Mouse (Mus musculus) small intestine, adult 2 months (tissue): ENCODE measurements at regions not wholly inside any gene's neighbourhood (a gene's known extent, or its start where the extent isn't known, plus 50 kb on each side); places are given as distances from the start of the nearest gene placed in this dataset.

Experiments
- CTCF ChIP-seq: fragments of 200-500 bp; IDR thresholded peaks from 2 replicates; pipeline ENCODE4 v1.5.1; 2012; ENCODE audit warnings: low read depth, mild to moderate bottlenecking, control low read depth, inconsistent platforms, low read length, moderate library complexity, mixed read lengths; ENCODE audit not compliant: insufficient replicate concordance, insufficient read length; ENCODE audit errors: extremely low read depth
- POLR2A ChIP-seq: fragments of 200-500 bp; IDR thresholded peaks from 2 replicates; pipeline ENCODE4 v1.6.1; 2012; ENCODE audit warnings: low read depth, mild to moderate bottlenecking, control low read depth, inconsistent platforms, low read length, moderate library complexity

DNA sequence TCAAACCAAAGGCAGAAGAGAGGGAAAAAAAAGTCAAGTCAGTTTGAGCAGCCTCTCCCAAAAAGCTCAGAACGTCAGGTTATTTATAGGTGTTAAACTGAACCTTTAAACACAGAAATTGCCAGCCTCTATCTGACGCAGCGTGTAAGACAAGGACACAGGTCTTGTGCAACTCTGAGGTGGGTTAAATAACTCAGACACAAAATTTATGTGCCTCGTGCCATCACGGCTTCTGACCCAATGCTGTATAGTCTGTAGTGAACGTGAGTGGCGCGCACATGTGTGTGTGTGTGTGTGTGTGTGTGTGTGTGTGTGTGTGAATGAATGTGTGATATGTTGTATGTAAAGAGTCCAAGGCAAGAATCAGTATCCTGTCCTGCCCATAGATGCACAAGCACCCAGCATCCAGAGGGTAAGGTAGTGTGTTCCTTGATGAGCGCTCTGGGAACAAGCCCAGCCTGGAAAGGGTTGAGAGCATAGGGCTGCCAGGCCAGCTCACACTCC, 172.8 kb downstream of the Efnb2 start:
- TF ChIP-seq CTCF = no peak
- TF ChIP-seq POLR2A = no peak
